Mouse (Mus musculus) B cell, adult 2 months (primary cell): ENCODE results near the gene Dpf3.

Experiments used
- DNase-seq, 2 experiments: peaks; one replicate each; pipeline ENCODE4 v3.0.0; 2022

The Dpf3 gene

GRCm38 (mm10) chr12:83271215-83271614, 216.3 kb downstream of the Dpf3 start:
- no peak for DNase-seq

- DNase-seq: no peak
These were observed 219.0 kb downstream of the Dpf3 start for GRCm38 (mm10) chr12:83268504-83268922.

- DNase-seq: no peak
These were observed 227.0 kb downstream of the Dpf3 start for GRCm38 (mm10) chr12:83260540-83260939.

DNA sequence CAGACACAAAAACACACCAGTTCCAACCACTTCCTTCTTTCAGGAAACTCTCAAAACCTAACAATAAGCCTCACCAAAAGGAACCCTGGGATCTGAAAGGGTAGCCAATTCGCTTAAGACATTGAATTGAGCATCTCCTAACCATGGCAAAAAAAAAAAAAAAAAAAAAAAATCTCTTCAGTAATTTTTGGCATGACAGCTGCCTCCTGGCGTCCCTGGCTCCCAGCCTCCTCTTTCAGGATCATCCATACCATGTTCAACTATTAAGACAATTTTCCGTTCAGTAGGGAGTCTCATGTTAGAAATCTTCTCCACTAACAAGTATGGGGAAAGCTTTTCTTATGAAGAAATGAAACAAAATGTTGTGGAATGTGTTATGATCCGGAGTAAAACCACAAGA, 233.1 kb downstream of the Dpf3 start:
- DNase-seq: no peak

DNA sequence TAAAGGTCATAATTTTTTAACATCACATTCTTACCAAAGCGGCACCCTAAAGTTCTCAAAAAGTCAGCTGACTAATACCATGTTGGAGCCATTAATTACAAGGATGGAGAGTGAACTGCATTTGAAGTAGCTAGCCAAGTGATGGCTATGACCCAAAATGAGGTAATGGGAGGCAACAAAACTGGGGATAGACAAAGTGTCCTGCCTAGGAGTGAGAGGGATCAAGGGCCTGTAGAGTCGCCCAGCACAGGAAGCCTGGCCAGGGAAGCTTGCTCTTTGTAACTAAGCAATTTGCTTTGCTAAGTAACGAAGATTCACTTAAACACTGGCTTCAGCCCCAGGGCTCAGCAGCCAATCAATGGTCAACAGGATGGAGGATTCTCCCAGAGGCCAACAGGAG, 238.4 kb downstream of the Dpf3 start:
- no peak for DNase-seq

DNA sequence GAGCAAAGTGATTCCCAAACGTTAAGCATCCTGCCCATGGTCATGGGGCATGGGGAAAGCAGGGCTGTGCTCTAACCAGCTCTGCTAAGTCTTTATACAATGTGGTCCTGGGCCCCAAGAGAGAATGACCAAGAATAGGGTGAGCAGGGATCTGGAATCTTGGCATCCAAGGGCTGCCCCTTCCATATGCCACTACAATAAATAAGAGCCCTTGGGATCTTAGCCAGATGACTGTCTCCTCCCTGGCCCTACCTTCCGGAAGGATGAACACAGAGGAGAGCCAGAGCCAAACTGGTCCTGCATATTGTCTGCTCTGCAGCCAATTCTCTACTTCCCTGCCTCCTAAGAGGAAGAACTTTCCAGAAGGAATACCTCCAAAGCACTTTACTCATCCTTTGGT, 238.9 kb downstream of the Dpf3 start:
- DNase-seq: no peak

DNA sequence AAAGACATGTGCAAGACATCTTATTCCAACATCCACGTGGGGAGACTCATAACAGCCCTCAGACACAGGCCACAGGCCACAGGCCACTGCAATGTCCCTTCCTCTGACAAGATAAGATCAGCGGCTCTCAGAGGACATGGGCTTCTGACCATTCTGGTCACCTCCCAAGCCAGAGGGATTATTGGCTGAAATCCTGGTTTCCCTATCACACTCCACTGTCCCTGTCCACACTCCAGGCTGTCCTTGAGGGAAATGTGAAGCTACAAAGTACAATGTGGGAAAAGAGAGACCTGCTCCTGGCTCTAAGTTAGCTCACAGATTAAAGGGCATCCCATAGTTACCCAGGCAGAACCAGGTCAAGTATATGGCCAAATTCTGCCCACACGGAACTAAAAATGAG, 239.8 kb downstream of the Dpf3 start:
- no peak for DNase-seq

DNA sequence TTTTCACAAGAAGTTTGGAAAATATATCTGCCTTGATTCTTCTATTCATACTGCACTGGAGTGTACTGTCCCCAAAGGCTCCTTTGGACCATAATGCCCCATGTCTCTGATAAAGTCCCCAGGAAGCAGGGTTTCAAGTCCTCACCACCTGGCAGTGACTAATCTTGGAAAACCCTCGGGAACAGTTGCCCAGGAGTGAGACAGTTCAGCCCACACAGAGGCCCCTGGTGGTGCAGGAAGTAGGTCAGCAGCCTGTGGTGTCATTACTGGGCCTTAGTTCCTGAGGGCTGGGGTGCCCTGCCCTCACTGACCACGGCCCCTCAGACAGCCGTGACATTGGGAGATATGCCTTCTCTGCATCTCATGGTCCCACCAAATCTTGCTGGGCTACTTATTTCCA, 246.5 kb downstream of the Dpf3 start:
- DNase-seq: no peak

- no peak for DNase-seq
These were observed 246.9 kb downstream of the Dpf3 start for GRCm38 (mm10) chr12:83240571-83240970.

- DNase-seq: no peak
These were observed 251.7 kb downstream of the Dpf3 start for GRCm38 (mm10) chr12:83235781-83236180.

DNA sequence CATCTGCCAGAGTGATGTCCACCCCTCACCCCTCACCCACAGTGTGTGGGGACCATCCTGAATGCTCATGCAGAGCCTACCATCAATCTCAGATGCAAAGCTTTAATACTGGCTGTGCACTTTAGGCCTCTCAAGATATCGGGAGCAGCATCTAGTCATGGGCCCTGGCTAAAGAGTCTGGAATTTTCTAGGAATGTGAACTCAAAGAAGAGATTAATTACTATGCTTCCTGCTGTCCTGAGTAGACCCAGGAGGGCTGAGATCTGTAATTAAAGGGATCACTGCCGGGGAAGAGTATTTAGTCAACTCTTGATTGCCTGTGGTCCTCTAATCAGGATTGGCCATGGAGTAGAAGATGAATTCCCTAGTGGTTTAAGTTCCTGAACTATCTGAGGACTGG, 252.5 kb downstream of the Dpf3 start:
- DNase-seq: no peak

GRCm38 (mm10) chr12:83233651-83234050, 253.9 kb downstream of the Dpf3 start:
- DNase-seq: no peak

DNA sequence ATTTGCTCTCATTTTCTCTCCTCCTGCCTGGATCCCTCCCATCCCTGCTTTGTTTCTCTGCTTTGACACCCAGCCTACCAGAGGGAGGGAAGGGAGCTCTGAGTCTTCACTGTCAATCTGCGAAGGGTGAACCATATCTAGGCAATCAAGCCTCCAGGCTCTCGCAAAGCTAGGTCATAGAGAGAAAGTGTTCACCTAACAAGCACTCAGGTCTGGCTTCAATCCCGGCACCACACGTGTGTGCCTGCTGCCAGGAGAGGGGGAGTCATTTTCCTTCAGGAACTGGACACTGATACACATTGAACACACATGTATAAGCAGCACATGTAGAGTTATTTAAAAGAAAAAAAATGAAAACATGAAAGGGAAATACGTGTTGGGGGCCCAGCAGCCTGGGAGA, 254.6 kb downstream of the Dpf3 start:
- no peak for DNase-seq

- no peak for DNase-seq
These were observed 256.3 kb downstream of the Dpf3 start for GRCm38 (mm10) chr12:83231258-83231657.

GRCm38 (mm10) chr12:83229683-83230082, 257.8 kb downstream of the Dpf3 start:
- no peak for DNase-seq

DNA sequence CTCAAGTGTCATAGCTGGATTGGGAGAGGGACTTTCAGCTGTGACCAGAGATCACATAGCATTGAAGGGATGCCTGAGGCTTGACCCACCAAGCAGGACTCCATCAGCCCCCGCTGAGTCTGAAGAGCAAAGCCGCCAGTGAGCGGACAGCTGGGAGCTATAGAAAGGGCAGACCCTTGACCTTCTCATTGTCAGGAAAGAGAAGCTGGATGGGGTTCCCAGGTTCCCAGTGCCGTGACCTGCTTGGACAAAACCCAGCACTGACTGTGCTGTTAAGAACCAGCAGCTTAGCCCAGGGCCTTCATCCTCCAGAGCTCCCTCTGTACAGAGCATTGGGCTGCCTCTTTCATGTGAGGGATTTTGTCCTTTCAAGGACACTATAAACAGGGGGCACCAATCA, 260.5 kb downstream of the Dpf3 start:
- no peak for DNase-seq

- DNase-seq: no peak
These were observed 266.6 kb downstream of the Dpf3 start for GRCm38 (mm10) chr12:83220964-83221363.

- no peak for DNase-seq
These were observed 273.6 kb downstream of the Dpf3 start for GRCm38 (mm10) chr12:83213879-83214341.

DNA sequence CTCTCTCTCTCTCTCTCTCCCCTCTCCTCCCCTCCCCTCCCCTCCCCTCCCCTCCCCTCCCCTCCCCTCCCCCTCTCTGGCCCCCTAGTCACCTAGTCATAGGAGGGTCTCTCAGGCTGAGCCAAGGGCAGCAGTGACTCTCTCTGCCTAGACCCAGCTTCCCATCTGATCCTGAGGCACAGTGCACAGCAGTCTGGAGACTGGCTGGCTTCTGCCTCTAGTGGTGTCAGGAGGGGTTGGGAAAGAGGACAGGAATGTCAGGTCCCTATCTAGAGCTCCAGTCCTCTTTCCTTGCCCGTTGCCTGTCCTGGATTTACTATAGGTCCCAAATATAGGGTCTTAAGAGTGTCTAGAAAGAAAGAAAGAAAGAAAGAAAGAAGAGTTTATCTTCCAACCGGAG, 275.5 kb downstream of the Dpf3 start:
- no peak for DNase-seq

- DNase-seq: no peak
These were observed 276.2 kb downstream of the Dpf3 start for GRCm38 (mm10) chr12:83211146-83211822.

- no peak for DNase-seq
These were observed 276.8 kb downstream of the Dpf3 start for GRCm38 (mm10) chr12:83210735-83211134.

DNA sequence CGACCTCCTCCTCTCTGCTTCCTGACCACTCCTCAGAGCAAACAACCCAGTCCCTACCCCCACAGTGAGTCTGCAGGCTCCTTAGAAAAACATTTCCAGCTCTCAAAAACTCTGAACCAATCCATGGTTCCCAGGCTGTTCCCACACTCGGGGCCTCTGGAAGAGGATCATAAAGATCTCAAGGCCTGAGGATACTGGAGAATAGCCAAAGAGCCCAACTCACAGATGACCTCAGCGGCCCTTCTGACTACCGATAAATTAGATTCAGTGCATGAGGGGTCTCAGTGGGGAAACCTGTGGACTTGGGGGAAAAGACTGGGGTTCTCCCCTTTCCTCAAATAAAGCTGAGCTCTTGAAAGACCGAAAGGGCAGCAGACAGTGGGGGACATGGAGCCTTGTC, 277.2 kb downstream of the Dpf3 start:
- DNase-seq: no peak

DNA sequence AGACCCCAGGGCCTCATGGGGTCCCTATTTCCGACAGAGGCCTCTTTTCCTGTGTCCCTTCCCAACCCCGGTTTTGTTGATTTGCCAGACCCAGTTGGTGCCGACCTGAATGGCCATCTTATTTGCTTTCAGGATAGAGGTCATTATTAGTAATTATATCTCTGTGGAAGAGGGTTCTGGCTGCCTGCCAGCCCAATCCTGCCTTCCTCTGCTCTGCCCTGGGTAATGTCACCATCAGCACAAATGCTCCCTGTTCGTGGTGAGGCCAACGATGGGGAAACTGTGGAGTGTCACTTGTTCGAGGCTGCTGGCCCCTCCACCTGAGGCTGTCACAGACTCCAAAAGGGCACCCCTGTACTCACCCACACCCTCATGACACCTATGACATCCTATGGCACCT, 278.1 kb downstream of the Dpf3 start:
- no peak for DNase-seq

GRCm38 (mm10) chr12:83208841-83209240, 278.7 kb downstream of the Dpf3 start:
- no peak for DNase-seq

DNA sequence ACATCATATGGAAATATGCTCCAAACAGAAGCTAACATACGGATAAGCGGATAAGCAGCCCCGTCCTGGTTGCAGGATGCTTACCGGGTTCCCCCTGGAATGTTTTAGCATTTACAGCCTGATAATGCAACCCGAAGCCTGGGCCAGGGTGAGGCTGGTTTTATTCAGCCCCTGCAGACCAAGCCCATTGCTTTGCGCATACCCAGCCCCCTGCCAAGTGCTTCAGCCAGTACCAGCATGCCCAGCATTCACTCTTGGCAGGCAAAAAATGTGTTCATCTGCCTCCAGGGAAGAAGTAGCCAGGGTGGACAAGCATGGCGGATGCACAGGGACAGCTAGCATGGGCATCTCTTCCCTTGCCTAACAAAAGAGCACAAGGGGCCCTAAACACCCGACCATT, 279.5 kb downstream of the Dpf3 start:
- no peak for DNase-seq
